Mouse (Mus musculus): ENCODE measurements around the gene Gm29866.
"Not testable (repeated sequence)": the region's sequence is repeated elsewhere in the genome, so short reads cannot be mapped to it uniquely, and the experiment has no call there.

Gene Gm29866

GRCm38 (mm10) chrY:20993557-20993956, at the start of gene Gm29866:
Gm29866 (minus strand) TSS chrY:20993657.
- DNase-seq (ENCODE audit: low read depth), result not testable (repeated sequence)

Measured in induced T-regulatory cell, adult 2 months (primary cell).